Mouse (Mus musculus) midbrain, embryonic 16.5 days (tissue): Measurements from ENCODE around the gene 4930578G10Rik. TPM values are rescaled to one million over a fixed set of nuclear protein-coding genes. Genes with fewer than 3 reads are reported as not detected.

Source experiments
- ATAC-seq: fragments of 200-750 bp; cut with Nextera tagmentation; 2 replicates; pipeline ENCODE4 v1.8.0; 2017; ENCODE audit warnings: moderate TSS enrichment
- H3K27ac ChIP-seq: fragments of 300-500 bp; sonication (generic); 2 replicates; pipeline ENCODE4 v1.5.1; 2014; ENCODE audit warnings: mild to moderate bottlenecking, low read length, mixed read lengths
- H3K27me3 ChIP-seq: fragments of 300-500 bp; sonication (generic); 2 replicates; pipeline ENCODE4 v1.6.1; 2014; ENCODE audit warnings: low read depth, low read length, mixed read lengths; ENCODE audit not compliant: control insufficient read depth, insufficient read depth
- H3K36me3 ChIP-seq: fragments of 300-500 bp; sonication (generic); 2 replicates; pipeline ENCODE4 v1.6.1; 2014; ENCODE audit warnings: mild to moderate bottlenecking, low read length, moderate library complexity, mixed read lengths; ENCODE audit not compliant: control insufficient read depth, insufficient read depth
- H3K4me1 ChIP-seq: fragments of 300-500 bp; sonication (generic); 2 replicates; pipeline ENCODE4 v1.6.1; 2014; ENCODE audit warnings: mild to moderate bottlenecking, low read length, mixed read lengths; ENCODE audit not compliant: control insufficient read depth, insufficient read depth
- H3K4me2 ChIP-seq: fragments of 300-500 bp; sonication (generic); 2 replicates; pipeline ENCODE4 v1.6.1; 2014; ENCODE audit warnings: mild to moderate bottlenecking, low read length, mixed read lengths
- H3K4me3 ChIP-seq: fragments of 300-500 bp; sonication (generic); 2 replicates; pipeline ENCODE4 v1.5.1; 2014; ENCODE audit warnings: low read depth, mild to moderate bottlenecking, low read length, moderate library complexity, mixed read lengths
- H3K9ac ChIP-seq: fragments of 300-500 bp; sonication (generic); 2 replicates; pipeline ENCODE4 v1.6.1; 2014; ENCODE audit warnings: low read depth, low read length, mixed read lengths
- H3K9me3 ChIP-seq: fragments of 300-500 bp; sonication (generic); replicated peaks from 2 replicates; pipeline ENCODE4 v1.6.1; 2014; ENCODE audit warnings: mild to moderate bottlenecking, low read length, mixed read lengths; ENCODE audit not compliant: control insufficient read depth, poor library complexity, severe bottlenecking
- WGBS: fragments of 180-500 bp; shearing (Covaris S2); extraction: QIAGEN DNeasy Blood & Tissue Kit; methylation state at CpG from one replicate; pipeline ENCODE4 v1.1.7; 2014; 5-methylcytosine and 5-hydroxymethylcytosine counted together
- polyA plus RNA-seq: library from polyadenylated mRNA; unstranded; fragments of >200 nt; fragmentation: Nextera tagmentation; extraction: Ambion mirVana; gene quantifications from 2 replicates; pipeline ENCODE4 v1.2.1, GENCODE M21; 2015

The 4930578G10Rik gene
- polyA plus RNA-seq, 1 experiment from 2014 or later, result 0.70 TPM

DNA sequence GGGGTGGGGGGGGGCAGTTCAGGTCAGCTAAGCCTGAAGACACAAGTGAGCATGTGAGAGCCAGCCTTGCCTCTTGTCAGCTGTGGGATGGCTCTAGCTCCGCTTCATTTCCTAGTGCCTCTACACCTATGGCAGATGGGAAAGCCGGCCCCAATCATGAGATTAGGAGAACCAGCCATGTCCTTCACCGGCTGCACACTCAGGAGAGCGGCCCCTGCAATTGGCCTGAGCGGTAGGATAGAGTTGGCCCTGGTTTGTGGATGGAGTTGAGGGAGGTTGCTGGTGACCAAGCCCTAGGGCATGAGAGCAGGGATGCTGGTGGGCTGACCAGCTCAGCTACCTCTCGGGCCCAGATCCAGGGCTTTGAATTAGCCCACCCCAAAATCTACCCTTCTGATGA, 153.5 kb downstream of the 4930578G10Rik start:
- Histone ChIP-seq H3K27ac (no peak overlapping the region), H3K4me1 (no peaks in the 10 kb centered on the region), H3K27me3 (no peaks in the 10 kb centered on the region), H3K9me3 (no peaks in the 10 kb centered on the region), H3K36me3 (no peaks in the 10 kb centered on the region), H3K4me3 (no peak overlapping the region), H3K4me2 (no peak overlapping the region), H3K9ac (no peak overlapping the region)
- no peak for ATAC-seq
- WGBS, result 94% methylated on average over 6 of the region's 6 CpGs

DNA sequence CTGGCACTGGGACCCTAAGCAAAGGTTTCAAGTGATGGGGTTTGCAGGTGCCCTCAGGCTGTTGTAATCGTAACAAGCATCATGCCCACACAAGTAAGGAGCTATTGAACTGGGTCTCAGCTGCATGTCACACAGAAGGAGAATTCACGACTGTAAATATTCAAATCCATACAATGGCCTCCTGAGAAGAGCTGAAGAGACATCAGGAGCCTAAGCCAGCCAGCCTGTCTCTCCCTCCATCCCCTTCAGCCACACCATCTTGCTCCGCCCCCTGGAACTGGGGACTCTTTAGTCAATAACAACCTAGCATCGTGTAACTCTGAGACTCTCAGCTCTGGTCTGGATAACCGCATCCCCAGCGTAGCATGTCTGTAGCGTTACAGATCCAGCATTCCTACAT, 155.8 kb downstream of the 4930578G10Rik start:
- Histone ChIP-seq H3K27ac (no peak overlapping the region), H3K4me3 (no peak overlapping the region), H3K27me3 (no peaks in the 10 kb centered on the region), H3K4me1 (no peaks in the 10 kb centered on the region), H3K9me3 (no peaks in the 10 kb centered on the region), H3K9ac (no peak overlapping the region), H3K4me2 (no peak overlapping the region), H3K36me3 (no peaks in the 10 kb centered on the region)
- WGBS, result 67% methylated on average over 7 of the region's 7 CpGs
- no peak for ATAC-seq

- H3K9ac ChIP-seq, result no peak overlapping the region
- no peak for ATAC-seq
- H3K4me1 ChIP-seq, result no peaks in the 10 kb centered on the region
- no peaks in the 10 kb centered on the region for H3K9me3 ChIP-seq
- no peak overlapping the region for H3K4me2 ChIP-seq
- H3K4me3 ChIP-seq, result no peak overlapping the region
- no peaks in the 10 kb centered on the region for H3K36me3 ChIP-seq
- no peaks in the 10 kb centered on the region for H3K27me3 ChIP-seq
- H3K27ac ChIP-seq, result no peak overlapping the region
- whole genome bisulfite sequencing, result 54% methylated on average over 7 of the region's 7 CpGs
Observed at GRCm38 (mm10) chr4:42895118-42895517, 159.8 kb downstream of the 4930578G10Rik start.

Other genes starting within 250 kb of the 4930578G10Rik start
- gene Fam205a2, start 207.4 kb upstream of the 4930578G10Rik start, polyA plus RNA-seq, result not detected in 2 replicates
- gene Gm10591, start 123.3 kb upstream of the 4930578G10Rik start, polyA plus RNA-seq, result not detected in 2 replicates
- gene Gm2564, start 105.8 kb upstream of the 4930578G10Rik start, polyA plus RNA-seq, result not detected in 2 replicates
- gene Ccl27b, start 80.3 kb upstream of the 4930578G10Rik start, polyA plus RNA-seq, result not detected in 2 replicates
- not detected in 2 replicates for gene Il11ra2, start 73.7 kb upstream of the 4930578G10Rik start, polyA plus RNA-seq
- not detected in 2 replicates for gene Ccl19, start 21.0 kb downstream of the 4930578G10Rik start, polyA plus RNA-seq
- gene Ccl21a, start 38.4 kb downstream of the 4930578G10Rik start, polyA plus RNA-seq, result 0.63 and 2.1 TPM in 2 replicates
- gene Fam205a1, start 118.3 kb downstream of the 4930578G10Rik start, polyA plus RNA-seq, result 0.06 TPM in 1 of 2 replicates, not detected in the other
- gene Gm12394, start 121.2 kb downstream of the 4930578G10Rik start, polyA plus RNA-seq, result 0.67 and 0.76 TPM in 2 replicates
- 2.0 and 2.3 TPM in 2 replicates for gene Fam205c, start 138.7 kb downstream of the 4930578G10Rik start, polyA plus RNA-seq
- 44.1 and 45.8 TPM in 2 replicates for gene Phf24, start 181.1 kb downstream of the 4930578G10Rik start, polyA plus RNA-seq
- 53.8 and 56.8 TPM in 2 replicates for gene Dnajb5, start 214.3 kb downstream of the 4930578G10Rik start, polyA plus RNA-seq
- 0.43 and 0.57 TPM in 2 replicates for gene 1700022I11Rik, start 234.1 kb downstream of the 4930578G10Rik start, polyA plus RNA-seq